Mouse (Mus musculus): ENCODE measurements around the gene Adam1a. TPM values are rescaled to one million over a fixed set of nuclear protein-coding genes. Genes with fewer than 3 reads are reported as not detected.

Gene Adam1a
- polyA plus RNA-seq, 1 experiment = not detected

GRCm38 (mm10) chr5:121569881-121570420 lies 24.7 kb upstream of the Adam1a start:
- 76% methylated on average over 9 of the region's 9 CpGs for WGBS

GRCm38 (mm10) chr5:121566035-121566681 lies 20.9 kb upstream of the Adam1a start:
- WGBS = 91% methylated on average over 16 of the region's 16 CpGs
- TF ChIP-seq POLR2A (IDR thresholded peaks at IDR 0.05; ENCODE audit: insufficient read depth, low read depth, low read length) (no peak), CTCF (IDR thresholded peaks at IDR 0.05; ENCODE audit: insufficient read depth, low read depth, low read length) (no peak)
- Histone ChIP-seq H3K4me3 (ENCODE audit: insufficient read depth, low read depth, low read length) (no peak overlapping the region), H3K27ac (ENCODE audit: insufficient read depth, low read depth, low read length) (no peak overlapping the region), H3K4me1 (ENCODE audit: control insufficient read depth, insufficient read depth, low read length) (peaks cover 5% of the 10 kb centered on the region)

More at GRCm38 (mm10) chr5:121569881-121570420, 24.7 kb upstream of the Adam1a start:
- TF ChIP-seq CTCF (IDR thresholded peaks at IDR 0.05; ENCODE audit: insufficient read depth, low read depth, low read length) (no peak), POLR2A (IDR thresholded peaks at IDR 0.05; ENCODE audit: insufficient read depth, low read depth, low read length) (no peak)
- H3K4me1 ChIP-seq (ENCODE audit: control insufficient read depth, insufficient read depth, low read length) = no peaks in the 10 kb centered on the region
- no peak overlapping the region for H3K27ac ChIP-seq (ENCODE audit: insufficient read depth, low read depth, low read length)
- H3K4me3 ChIP-seq (ENCODE audit: insufficient read depth, low read depth, low read length) = no peak overlapping the region

GRCm38 (mm10) chr5:121564468-121564895 lies 19.2 kb upstream of the Adam1a start:
- no peak overlapping the region; the same call in 1 of the 2 replicates for H3K4me3 ChIP-seq (ENCODE audit: insufficient read depth, low read depth, low read length)
- peak; percentile 60; the same call in 1 of the 2 replicates for TF ChIP-seq CTCF (IDR thresholded peaks at IDR 0.05; ENCODE audit: insufficient read depth, low read depth, low read length)
- TF ChIP-seq POLR2A (IDR thresholded peaks at IDR 0.05; ENCODE audit: insufficient read depth, low read depth, low read length) = no peak
- WGBS = 8% methylated on average over 11 of the region's 11 CpGs
- H3K4me1 ChIP-seq (ENCODE audit: control insufficient read depth, insufficient read depth, low read length) = peaks cover 5% of the 10 kb centered on the region
- H3K27ac ChIP-seq (ENCODE audit: insufficient read depth, low read depth, low read length) = no peak overlapping the region

GRCm38 (mm10) chr5:121562436-121562835 lies 17.2 kb upstream of the Adam1a start:
- Histone ChIP-seq H3K27ac (ENCODE audit: insufficient read depth, low read depth, low read length) (no peak overlapping the region), H3K4me3 (ENCODE audit: insufficient read depth, low read depth, low read length) (no peak overlapping the region), H3K4me1 (ENCODE audit: control insufficient read depth, insufficient read depth, low read length) (peaks cover 5% of the 10 kb centered on the region)
- TF ChIP-seq CTCF (IDR thresholded peaks at IDR 0.05; ENCODE audit: insufficient read depth, low read depth, low read length) = no peak
- no peak for TF ChIP-seq POLR2A (IDR thresholded peaks at IDR 0.05; ENCODE audit: insufficient read depth, low read depth, low read length)
- 94% methylated on average over 3 of the region's 3 CpGs for WGBS

- TF ChIP-seq POLR2A (IDR thresholded peaks at IDR 0.05; ENCODE audit: insufficient read depth, low read depth, low read length) = no peak
- no peak for TF ChIP-seq CTCF (IDR thresholded peaks at IDR 0.05; ENCODE audit: insufficient read depth, low read depth, low read length)
- H3K4me1 ChIP-seq (ENCODE audit: control insufficient read depth, insufficient read depth, low read length) = peaks cover 8% of the 10 kb centered on the region
- no peak overlapping the region for H3K27ac ChIP-seq (ENCODE audit: insufficient read depth, low read depth, low read length)
- WGBS = 87% methylated on average over 7 of the region's 7 CpGs
- no peak overlapping the region for H3K4me3 ChIP-seq (ENCODE audit: insufficient read depth, low read depth, low read length)
Measured at GRCm38 (mm10) chr5:121549196-121549595, 3.9 kb upstream of the Adam1a start.

- Histone ChIP-seq H3K27ac (ENCODE audit: insufficient read depth, low read depth, low read length) (no peak overlapping the region), H3K4me1 (ENCODE audit: control insufficient read depth, insufficient read depth, low read length) (peaks cover 14% of the 10 kb centered on the region), H3K4me3 (ENCODE audit: insufficient read depth, low read depth, low read length) (no peak overlapping the region)
- TF ChIP-seq POLR2A (IDR thresholded peaks at IDR 0.05; ENCODE audit: insufficient read depth, low read depth, low read length) = no peak
- no peak for TF ChIP-seq CTCF (IDR thresholded peaks at IDR 0.05; ENCODE audit: insufficient read depth, low read depth, low read length)
- WGBS = 87% methylated on average over 3 of the region's 3 CpGs
Measured at GRCm38 (mm10) chr5:121547084-121547483, 1.8 kb upstream of the Adam1a start.

- WGBS = 30% methylated on average over 6 of the region's 6 CpGs
- no peak for TF ChIP-seq CTCF (IDR thresholded peaks at IDR 0.05; ENCODE audit: insufficient read depth, low read depth, low read length)
- no peak for TF ChIP-seq POLR2A (IDR thresholded peaks at IDR 0.05; ENCODE audit: insufficient read depth, low read depth, low read length)
- no peak overlapping the region for H3K27ac ChIP-seq (ENCODE audit: insufficient read depth, low read depth, low read length)
- H3K4me3 ChIP-seq (ENCODE audit: insufficient read depth, low read depth, low read length) = peak overlapping the region; percentile 83
- peaks cover 14% of the 10 kb centered on the region for H3K4me1 ChIP-seq (ENCODE audit: control insufficient read depth, insufficient read depth, low read length)
Measured at GRCm38 (mm10) chr5:121546530-121546895, 1.2 kb upstream of the Adam1a start.

- Histone ChIP-seq H3K27ac (ENCODE audit: insufficient read depth, low read depth, low read length) (peak within 1 kb of the TSS; percentile 78), H3K4me1 (ENCODE audit: control insufficient read depth, insufficient read depth, low read length) (peaks cover 16% of the 10 kb centered on the region), H3K4me3 (ENCODE audit: insufficient read depth, low read depth, low read length) (peak within 1 kb of the TSS; percentile 83)
- WGBS = 1% methylated on average over 55 of the region's 55 CpGs
- TF ChIP-seq POLR2A (IDR thresholded peaks at IDR 0.05; ENCODE audit: insufficient read depth, low read depth, low read length) (peak; percentile 61; the same call in 1 of the 2 replicates), CTCF (IDR thresholded peaks at IDR 0.05; ENCODE audit: insufficient read depth, low read depth, low read length) (no peak)
Measured at GRCm38 (mm10) chr5:121545793-121546529, 679 bp upstream of the Adam1a start, which contains the start of gene Mapkapk5. TSS of gene Mapkapk5 (minus strand) at chr5:121545905.

GRCm38 (mm10) chr5:121543370-121543769 lies 1.9 kb downstream of the Adam1a start:
- WGBS = 62% methylated on average over 3 of the region's 3 CpGs
- no peak for TF ChIP-seq CTCF (IDR thresholded peaks at IDR 0.05; ENCODE audit: insufficient read depth, low read depth, low read length)
- no peak for TF ChIP-seq POLR2A (IDR thresholded peaks at IDR 0.05; ENCODE audit: insufficient read depth, low read depth, low read length)
- Histone ChIP-seq H3K27ac (ENCODE audit: insufficient read depth, low read depth, low read length) (no peak overlapping the region), H3K4me3 (ENCODE audit: insufficient read depth, low read depth, low read length) (no peak overlapping the region), H3K4me1 (ENCODE audit: control insufficient read depth, insufficient read depth, low read length) (peaks cover 16% of the 10 kb centered on the region)
